Mouse (Mus musculus): ENCODE results near the gene Col4a1.

Col4a1 gene

GRCm38 (mm10) chr8:11266471-11266870 is 46.2 kb downstream of the Col4a1 start:
- no peak for DNase-seq (ENCODE audit: low read depth, low spot score)

- no peak for DNase-seq (ENCODE audit: low read depth, low spot score)
Observed at GRCm38 (mm10) chr8:11265971-11266370, 46.7 kb downstream of the Col4a1 start.

GRCm38 (mm10) chr8:11263848-11264247 is 48.8 kb downstream of the Col4a1 start:
- DNase-seq (ENCODE audit: low read depth, low spot score) = no peak

- DNase-seq (ENCODE audit: low read depth, low spot score) = no peak
Observed at GRCm38 (mm10) chr8:11262031-11262735, 50.4 kb downstream of the Col4a1 start.

GRCm38 (mm10) chr8:11259832-11260615 is 52.6 kb downstream of the Col4a1 start:
- DNase-seq (ENCODE audit: low read depth, low spot score) = no peak

- no peak for DNase-seq (ENCODE audit: low read depth, low spot score)
Observed at GRCm38 (mm10) chr8:11258517-11259136, 54.0 kb downstream of the Col4a1 start.

GRCm38 (mm10) chr8:11257079-11258017 is 55.3 kb downstream of the Col4a1 start:
- DNase-seq (ENCODE audit: low read depth, low spot score) = no peak

GRCm38 (mm10) chr8:11256405-11256804 is 56.2 kb downstream of the Col4a1 start:
- DNase-seq (ENCODE audit: low read depth, low spot score) = no peak

- DNase-seq (ENCODE audit: low read depth, low spot score) = no peak
Observed at GRCm38 (mm10) chr8:11255680-11256079, 56.9 kb downstream of the Col4a1 start.

- DNase-seq (ENCODE audit: low read depth, low spot score) = no peak
Observed at GRCm38 (mm10) chr8:11254914-11255530, 57.6 kb downstream of the Col4a1 start.

- DNase-seq (ENCODE audit: low read depth, low spot score) = no peak
Observed at GRCm38 (mm10) chr8:11254510-11254909, 58.1 kb downstream of the Col4a1 start.

- DNase-seq (ENCODE audit: low read depth, low spot score) = peak; percentile 30
Observed at GRCm38 (mm10) chr8:11253556-11253955, 59.1 kb downstream of the Col4a1 start.

- no peak for DNase-seq (ENCODE audit: low read depth, low spot score)
Observed at GRCm38 (mm10) chr8:11253041-11253440, 59.6 kb downstream of the Col4a1 start.

GRCm38 (mm10) chr8:11252235-11252774 is 60.3 kb downstream of the Col4a1 start:
- DNase-seq (ENCODE audit: low read depth, low spot score) = no peak

GRCm38 (mm10) chr8:11250149-11250548 is 62.5 kb downstream of the Col4a1 start:
- no peak for DNase-seq (ENCODE audit: low read depth, low spot score)

- no peak for DNase-seq (ENCODE audit: low read depth, low spot score)
Observed at GRCm38 (mm10) chr8:11249541-11250058, 63.0 kb downstream of the Col4a1 start.

- no peak for DNase-seq (ENCODE audit: low read depth, low spot score)
Observed at GRCm38 (mm10) chr8:11248712-11249111, 63.9 kb downstream of the Col4a1 start.

- DNase-seq (ENCODE audit: low read depth, low spot score) = no peak
Observed at GRCm38 (mm10) chr8:11241488-11241887, 71.1 kb downstream of the Col4a1 start.

GRCm38 (mm10) chr8:11234879-11235210 is 77.8 kb downstream of the Col4a1 start:
- no peak for DNase-seq (ENCODE audit: low read depth, low spot score)

GRCm38 (mm10) chr8:11234151-11234878 is 78.3 kb downstream of the Col4a1 start:
- DNase-seq (ENCODE audit: low read depth, low spot score) = no peak
